In genomic region chr11:102404161-102405010, GRCm38 (mm10) we compare ENCODE assay signal across 11 mouse cellular contexts. TPM values are rescaled to one million over a fixed set of nuclear protein-coding genes. Genes with fewer than 3 reads are reported as not detected.
DNase-seq lines count a peak whose midpoint lies in the region; ATAC-seq lines count a peak whose summit lies in the region.
"Had no signal": no experiment of that assay in that cellular context is flagged by ENCODE, and none has a peak within 500 bp of the region (broad histone marks: within the 10 kb centered on the region; RNA-seq: fewer than 3 reads in every experiment).

No protein-coding gene starts in this region.

- DNase-seq in lung, postnatal 36 days = peak; percentile 29
- DNase-seq in lung, postnatal 14 days = no peak
- DNase-seq in kidney, postnatal 36 days = peak; percentile 56 to 63
- no peak for DNase-seq in right cerebral cortex, adult 18-20 months
- no peak for DNase-seq in ovary, postnatal 10 days (ENCODE audit: low spot score)
- DNase-seq: left cerebral cortex, postnatal 4 days had no signal

- H3K4me1 ChIP-seq in forebrain, embryonic 13.5 days = peaks cover 40% of the 10 kb centered on the region
- peaks cover 31% of the 10 kb centered on the region for H3K4me1 ChIP-seq in forebrain, embryonic 16.5 days (replicated peaks; ENCODE audit: control insufficient read depth, insufficient read depth, low read length)
- peaks cover 74% of the 10 kb centered on the region for H3K4me1 ChIP-seq in neural tube, embryonic 13.5 days (replicated peaks)

- H3K27ac ChIP-seq in forebrain, embryonic 13.5 days = no peak overlapping the region
- no peak overlapping the region for H3K27ac ChIP-seq in forebrain, embryonic 16.5 days (ENCODE audit: low read length)
- no peak overlapping the region for H3K27ac ChIP-seq in neural tube, embryonic 13.5 days (replicated peaks)
- H3K27ac ChIP-seq: kidney, postnatal 0 days had no signal

- 82% methylated on average over 18 of the region's 18 CpGs for WGBS in forebrain, embryonic 13.5 days
- 86% methylated on average over 18 of the region's 18 CpGs for WGBS in forebrain, embryonic 16.5 days
- 77% methylated on average over 18 of the region's 18 CpGs for WGBS in neural tube, embryonic 13.5 days

- no peak for ATAC-seq in forebrain, embryonic 13.5 days
- no peak for ATAC-seq in forebrain, embryonic 16.5 days
- no peak for ATAC-seq in neural tube, embryonic 13.5 days (ENCODE audit: low read depth)

- H3K9me3 ChIP-seq in forebrain, embryonic 13.5 days (replicated peaks) = no peaks in the 10 kb centered on the region
- H3K9me3 ChIP-seq in forebrain, embryonic 16.5 days (ENCODE audit: control insufficient read depth, low read length) = no peaks in the 10 kb centered on the region
- H3K9me3 ChIP-seq in neural tube, embryonic 13.5 days = no peaks in the 10 kb centered on the region

- no peak overlapping the region for H3K4me3 ChIP-seq in forebrain, embryonic 13.5 days
- no peak overlapping the region for H3K4me3 ChIP-seq in forebrain, embryonic 16.5 days (replicated peaks; ENCODE audit: low read length)
- 0 out of 2 replicates have a peak overlapping the region, but pooled peaks have one; percentile 4 for H3K4me3 ChIP-seq in neural tube, embryonic 13.5 days

- no peak overlapping the region for H3K9ac ChIP-seq in forebrain, embryonic 13.5 days
- no peak overlapping the region for H3K9ac ChIP-seq in forebrain, embryonic 16.5 days (replicated peaks; ENCODE audit: low read depth, low read length)
- peak overlapping the region; percentile 50 for H3K9ac ChIP-seq in neural tube, embryonic 13.5 days

- H3K36me3 ChIP-seq in forebrain, embryonic 13.5 days (ENCODE audit: poor library complexity, severe bottlenecking) = peaks cover 57% of the 10 kb centered on the region
- peaks cover 16% of the 10 kb centered on the region for H3K36me3 ChIP-seq in forebrain, embryonic 16.5 days (ENCODE audit: control insufficient read depth, insufficient read depth)
- H3K36me3 ChIP-seq in neural tube, embryonic 13.5 days = peaks cover 55% of the 10 kb centered on the region

- H3K27me3 ChIP-seq in forebrain, embryonic 13.5 days = peaks cover 17% of the 10 kb centered on the region
- no peaks in the 10 kb centered on the region; the same call in 1 of the 2 replicates for H3K27me3 ChIP-seq in forebrain, embryonic 16.5 days (replicated peaks; ENCODE audit: control insufficient read depth, insufficient read depth, low read length)
- peaks cover 12% of the 10 kb centered on the region; the same call in 1 of the 2 replicates for H3K27me3 ChIP-seq in neural tube, embryonic 13.5 days

- H3K4me2 ChIP-seq in forebrain, embryonic 13.5 days = peak overlapping the region; percentile 32
- no peak overlapping the region for H3K4me2 ChIP-seq in forebrain, embryonic 16.5 days (ENCODE audit: low read length)
- peak overlapping the region; percentile 95 for H3K4me2 ChIP-seq in neural tube, embryonic 13.5 days

RNA-seq across cellular contexts. Expression of gene Slc25a39, which starts 3.4 kb away (rescaled TPM):
- 157 and 159 TPM in 2 replicates for polyA plus RNA-seq in forebrain, embryonic 13.5 days (2015; fragmentation: Nextera tagmentation; extraction: Ambion mirVana)
- polyA plus RNA-seq in forebrain, embryonic 16.5 days (2015; fragmentation: Nextera tagmentation; extraction: Ambion mirVana) = 134 and 143 TPM in 2 replicates
- polyA plus RNA-seq in neural tube, embryonic 13.5 days (2015; fragmentation: Nextera tagmentation; extraction: Ambion mirVana) = 154 TPM in 2 replicates

RNA-seq across cellular contexts. Expression of gene Rundc3a, which starts 11.2 kb away (rescaled TPM):
- 93.9 and 94.8 TPM in 2 replicates for polyA plus RNA-seq in forebrain, embryonic 13.5 days (2015; fragmentation: Nextera tagmentation; extraction: Ambion mirVana)
- polyA plus RNA-seq in forebrain, embryonic 16.5 days (2015; fragmentation: Nextera tagmentation; extraction: Ambion mirVana) = 129 and 156 TPM in 2 replicates
- polyA plus RNA-seq in neural tube, embryonic 13.5 days (2015; fragmentation: Nextera tagmentation; extraction: Ambion mirVana) = 156 and 161 TPM in 2 replicates

RNA-seq across cellular contexts. Expression of gene Grn, which starts 25.7 kb away (rescaled TPM):
- 49.5 and 53.9 TPM in 2 replicates for polyA plus RNA-seq in forebrain, embryonic 13.5 days (2015; fragmentation: Nextera tagmentation; extraction: Ambion mirVana)
- polyA plus RNA-seq in forebrain, embryonic 16.5 days (2015; fragmentation: Nextera tagmentation; extraction: Ambion mirVana) = 68.0 and 72.8 TPM in 2 replicates
- 83.3 and 88.6 TPM in 2 replicates for polyA plus RNA-seq in neural tube, embryonic 13.5 days (2015; fragmentation: Nextera tagmentation; extraction: Ambion mirVana)

RNA-seq across cellular contexts. Expression of gene Slc4a1, which starts 38.4 kb away (rescaled TPM):
- polyA plus RNA-seq in forebrain, embryonic 13.5 days (2015; fragmentation: Nextera tagmentation; extraction: Ambion mirVana) = 2.6 and 6.5 TPM in 2 replicates
- 2.0 and 2.9 TPM in 2 replicates for polyA plus RNA-seq in forebrain, embryonic 16.5 days (2015; fragmentation: Nextera tagmentation; extraction: Ambion mirVana)
- polyA plus RNA-seq in neural tube, embryonic 13.5 days (2015; fragmentation: Nextera tagmentation; extraction: Ambion mirVana) = 4.2 and 4.9 TPM in 2 replicates
- polyA plus RNA-seq: urinary bladder, adult 2 months had no signal

RNA-seq across cellular contexts. Expression of gene Fam171a2, which starts 43.1 kb away (rescaled TPM):
- 8.5 and 9.3 TPM in 2 replicates for polyA plus RNA-seq in forebrain, embryonic 13.5 days (2015; fragmentation: Nextera tagmentation; extraction: Ambion mirVana)
- polyA plus RNA-seq in forebrain, embryonic 16.5 days (2015; fragmentation: Nextera tagmentation; extraction: Ambion mirVana) = 16.1 and 17.8 TPM in 2 replicates
- 20.3 and 21.6 TPM in 2 replicates for polyA plus RNA-seq in neural tube, embryonic 13.5 days (2015; fragmentation: Nextera tagmentation; extraction: Ambion mirVana)

Comparison
In these comparisons a context has a peak if more than half of its experiments do, and no peak if none do; other contexts are left out.
1. DNase-seq: peak in lung, postnatal 36 days (single experiment) and kidney, postnatal 36 days (2 of 2); none in lung, postnatal 14 days (single experiment), right cerebral cortex, adult 18-20 months (single experiment) and ovary, postnatal 10 days (single experiment).